ENCODE assay signal across 24 mouse cellular contexts in the genomic region with DNA sequence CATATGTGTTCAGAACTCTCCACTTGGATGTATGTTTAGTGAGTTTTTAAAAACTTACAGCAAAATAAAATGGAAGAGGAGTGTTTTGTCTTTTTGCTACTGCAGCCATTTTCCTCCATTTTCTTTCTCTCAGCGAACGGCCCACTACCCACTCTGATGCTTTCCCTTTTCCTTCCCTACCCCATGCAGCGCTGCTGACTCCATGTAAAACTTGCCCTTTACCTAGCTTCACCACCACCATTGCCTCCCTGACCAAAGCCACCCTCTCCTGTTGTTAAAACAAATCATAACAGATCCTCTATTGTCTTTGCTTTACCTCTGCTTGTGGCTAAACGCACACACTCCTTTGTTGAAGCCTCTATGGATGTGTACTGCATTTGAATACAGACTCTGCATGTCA.
"Had no signal": no experiment of that assay in that cellular context is flagged by ENCODE, and none has a peak within 500 bp of the region (broad histone marks: within the 10 kb centered on the region; RNA-seq: fewer than 3 reads in every experiment).

No protein-coding gene starts in this region.

- H3K4me1 ChIP-seq: embryonic facial prominence, embryonic 10.5 days; embryonic facial prominence, embryonic 12.5 days; embryonic facial prominence, embryonic 13.5 days; embryonic facial prominence, embryonic 15.5 days; forebrain, embryonic 10.5 days; forebrain, embryonic 12.5 days; forebrain, embryonic 15.5 days had no signal

- DNase-seq: cerebellum, adult 9-10 months; cerebellum, adult 9-11 months; cerebellum, postnatal 10 days; cerebellum, postnatal 14 days; cerebellum, postnatal 25 days; cerebellum, postnatal 36 days; embryo, embryonic 11 days; forebrain, postnatal 0 days; gastrocnemius, adult 2 months; gastrocnemius, postnatal 10 days; gastrocnemius, postnatal 14 days; gastrocnemius, postnatal 25 days; gastrocnemius, postnatal 36 days; heart, adult 18-20 months; heart, adult 2 months had no signal

- H3K9ac ChIP-seq: embryonic facial prominence, embryonic 12.5 days; embryonic facial prominence, embryonic 13.5 days; embryonic facial prominence, embryonic 15.5 days; forebrain, embryonic 12.5 days; forebrain, embryonic 13.5 days; forebrain, embryonic 15.5 days; forebrain, postnatal 0 days had no signal

- H3K27ac ChIP-seq: embryonic facial prominence, embryonic 10.5 days; embryonic facial prominence, embryonic 12.5 days; embryonic facial prominence, embryonic 13.5 days; embryonic facial prominence, embryonic 15.5 days; forebrain, embryonic 10.5 days; forebrain, embryonic 12.5 days; forebrain, embryonic 13.5 days; forebrain, embryonic 15.5 days; gastrocnemius, adult 2 months; heart, adult 2 months had no signal

- H3K9me3 ChIP-seq: embryonic facial prominence, embryonic 10.5 days; embryonic facial prominence, embryonic 12.5 days; embryonic facial prominence, embryonic 13.5 days; embryonic facial prominence, embryonic 15.5 days; forebrain, embryonic 10.5 days; forebrain, embryonic 12.5 days; forebrain, embryonic 13.5 days; forebrain, embryonic 15.5 days had no signal

- H3K27me3 ChIP-seq: embryonic facial prominence, embryonic 12.5 days; embryonic facial prominence, embryonic 13.5 days; embryonic facial prominence, embryonic 15.5 days; forebrain, embryonic 12.5 days; forebrain, embryonic 13.5 days; forebrain, embryonic 15.5 days had no signal

- H3K4me3 ChIP-seq: embryonic facial prominence, embryonic 10.5 days; embryonic facial prominence, embryonic 12.5 days; embryonic facial prominence, embryonic 13.5 days; embryonic facial prominence, embryonic 15.5 days; erythroblast, embryonic 14.5 days; forebrain, embryonic 10.5 days; forebrain, embryonic 12.5 days; forebrain, embryonic 13.5 days; forebrain, embryonic 15.5 days; gastrocnemius, adult 2 months; heart, adult 2 months had no signal
